Mouse (Mus musculus) MEL (cell line): ENCODE data around the gene Espnl.

Experiments
- CHD2 ChIP-seq: IDR thresholded peaks from 2 replicates; pipeline ENCODE4 v1.6.1; 2011; ENCODE audit warnings: low read length, improper control_type of control experiment
- CTCF ChIP-seq, 3 experiments: IDR thresholded peaks in 2 of 3; conservative IDR thresholded peaks in 1 of 3; 2 replicates each; pipeline ENCODE4 v1.5.1; 2011 to 2012; ENCODE audit warnings: low read length in 3 of 3, low read depth in 2 of 3, mild to moderate bottlenecking in 2 of 3, improper control_type of control experiment in 1 of 3, inconsistent platforms in 1 of 3, mixed read lengths in 1 of 3, moderate library complexity in 1 of 3; ENCODE audit not compliant: control insufficient read depth in 1 of 3, insufficient read depth in 1 of 3, poor library complexity in 1 of 3, severe bottlenecking in 1 of 3
- MAZ ChIP-seq: IDR thresholded peaks from 2 replicates; pipeline ENCODE4 v1.6.1; 2012; ENCODE audit warnings: low read depth, mild to moderate bottlenecking, inconsistent platforms, low read length, improper control_type of control experiment
- MYC ChIP-seq: IDR thresholded peaks from 2 replicates; pipeline ENCODE4 v1.6.1; 2011; ENCODE audit warnings: low read depth, mild to moderate bottlenecking, low read length, improper control_type of control experiment, moderate library complexity
- POLR2A ChIP-seq, 2 experiments: IDR thresholded peaks; 2 replicates each; pipeline ENCODE4 v1.6.1; 2011 to 2012; ENCODE audit warnings: low read length in 2 of 2, mild to moderate bottlenecking in 2 of 2, control low read depth in 1 of 2, improper control_type of control experiment in 1 of 2, low read depth in 1 of 2, moderate library complexity in 1 of 2; ENCODE audit not compliant: control insufficient read depth in 1 of 2, insufficient read depth in 1 of 2, poor library complexity in 1 of 2

DNA sequence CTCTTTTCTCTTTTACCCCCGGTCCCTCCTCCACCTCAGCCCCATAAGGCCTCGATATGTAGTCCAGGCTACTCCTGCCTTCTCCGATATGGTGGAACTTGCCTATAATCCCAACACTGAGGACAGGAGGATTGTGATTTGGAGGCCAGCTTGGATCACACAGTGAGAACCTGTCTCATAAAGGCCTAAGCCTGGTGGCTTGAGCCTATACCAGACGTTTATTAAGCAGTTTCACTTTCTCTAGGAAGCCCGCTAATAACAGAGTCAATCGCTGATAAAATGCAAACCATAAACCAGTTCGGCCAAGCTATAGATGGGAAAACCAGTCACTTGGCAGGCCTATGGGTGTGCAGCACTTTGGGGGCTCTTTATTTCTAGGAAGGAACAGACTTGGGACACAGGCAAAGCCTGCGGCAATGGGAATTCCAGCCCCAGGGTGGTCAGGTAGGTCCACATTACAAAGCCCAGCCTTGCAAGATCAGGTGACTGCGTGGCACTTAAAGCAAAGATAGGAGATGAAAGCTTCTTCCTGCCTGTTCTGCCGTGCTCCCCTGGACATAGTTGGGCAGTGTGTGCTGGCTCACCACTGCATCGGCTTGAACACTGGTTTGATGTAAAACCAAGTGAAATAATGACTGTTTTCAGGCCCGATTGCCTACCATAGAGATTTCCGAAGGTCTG, 22.7 kb upstream of the Espnl start:
- TF ChIP-seq CTCF (IDR thresholded peaks at IDR 0.05 in 2 of 3, conservative IDR thresholded peaks at IDR 0.05 in 1 of 3; ENCODE audit: control insufficient read depth in 1 of 3, insufficient read depth in 1 of 3, low read depth in 2 of 3, low read length in 3 of 3, poor library complexity in 1 of 3, severe bottlenecking in 1 of 3) (no peak), POLR2A (IDR thresholded peaks at IDR 0.05; ENCODE audit: control insufficient read depth in 1 of 2, insufficient read depth in 1 of 2, low read depth in 1 of 2, low read length in 2 of 2, poor library complexity in 1 of 2) (no peak), CHD2 (no peak), MYC (no peak), MAZ (no peak)
